Mouse (Mus musculus) heart, embryonic 12.5 days (tissue): ENCODE measurements around the gene Olfr55. TPM values are rescaled to one million over a fixed set of nuclear protein-coding genes. Genes with fewer than 3 reads are reported as not detected.
"Not testable (repeated sequence)": the region's sequence is repeated elsewhere in the genome, so short reads cannot be mapped to it uniquely, and the experiment has no call there.

Experiments used
- ATAC-seq: fragments of 200-750 bp; cut with Nextera tagmentation; 2 replicates; pipeline ENCODE4 v1.8.0; 2017; ENCODE audit warnings: moderate TSS enrichment, moderate library complexity; ENCODE audit not compliant: insufficient number of reproducible peaks, low FRiP score
- H3K27ac ChIP-seq: fragments of 300-500 bp; sonication (generic); 2 replicates; pipeline ENCODE4 v1.5.1; 2016; ENCODE audit warnings: mild to moderate bottlenecking, moderate library complexity; ENCODE audit not compliant: poor library complexity, severe bottlenecking
- H3K27me3 ChIP-seq: fragments of 300-500 bp; sonication (generic); replicated peaks from 2 replicates; pipeline ENCODE4 v1.6.1; 2016; ENCODE audit warnings: mild to moderate bottlenecking, moderate library complexity
- H3K36me3 ChIP-seq: fragments of 300-500 bp; sonication (generic); 2 replicates; pipeline ENCODE4 v1.6.1; 2016; ENCODE audit warnings: mild to moderate bottlenecking, moderate library complexity
- H3K4me1 ChIP-seq: fragments of 300-500 bp; sonication (generic); replicated peaks from 2 replicates; pipeline ENCODE4 v1.6.1; 2016; ENCODE audit warnings: mild to moderate bottlenecking
- H3K4me2 ChIP-seq: fragments of 300-500 bp; sonication (generic); 2 replicates; pipeline ENCODE4 v1.6.1; 2016; ENCODE audit warnings: mild to moderate bottlenecking, moderate library complexity
- H3K4me3 ChIP-seq: fragments of 300-500 bp; sonication (generic); 2 replicates; pipeline ENCODE4 v1.5.1; 2016; ENCODE audit warnings: mild to moderate bottlenecking
- H3K9ac ChIP-seq: fragments of 300-500 bp; sonication (generic); 2 replicates; pipeline ENCODE4 v1.6.1; 2016; ENCODE audit warnings: mild to moderate bottlenecking, moderate library complexity
- H3K9me3 ChIP-seq: fragments of 300-500 bp; sonication (generic); replicated peaks from 2 replicates; pipeline ENCODE4 v1.6.1; 2016; ENCODE audit warnings: mild to moderate bottlenecking, moderate library complexity
- WGBS: fragments of 180-500 bp; shearing (Covaris S2); methylation state at CpG from one replicate; pipeline ENCODE4 v1.1.7; 2016; 5-methylcytosine and 5-hydroxymethylcytosine counted together
- polyA plus RNA-seq: library from polyadenylated mRNA; unstranded; fragments of >200 nt; fragmentation: Nextera tagmentation; extraction: Ambion mirVana; gene quantifications from 2 replicates; pipeline ENCODE4 v1.2.1, GENCODE M21; 2016

Gene Olfr55
- polyA plus RNA-seq = not detected in 2 replicates

GRCm38 (mm10) chr17:33168147-33168546 lies at the start of gene Olfr55:
TSS of gene Olfr55 (plus strand) at chr17:33168447.
- H3K27me3 ChIP-seq, H3K27ac ChIP-seq, H3K4me1 ChIP-seq, ATAC-seq, H3K36me3 ChIP-seq, H3K9me3 ChIP-seq, H3K9ac ChIP-seq, H3K4me3 ChIP-seq, H3K4me2 ChIP-seq: not testable (repeated sequence)
- 73% methylated on average over 1 of the region's 1 CpGs for WGBS

- ATAC-seq = no peak
- no peaks in the 10 kb centered on the region for H3K4me1 ChIP-seq
- no peaks in the 10 kb centered on the region for H3K27me3 ChIP-seq
- peaks cover 4% of the 10 kb centered on the region; the same call in 1 of the 2 replicates for H3K9me3 ChIP-seq
- no peak overlapping the region for H3K4me2 ChIP-seq
- no peaks in the 10 kb centered on the region for H3K36me3 ChIP-seq
- no peak overlapping the region for H3K27ac ChIP-seq
- no peak overlapping the region for H3K4me3 ChIP-seq
- H3K9ac ChIP-seq = no peak overlapping the region
Measured at GRCm38 (mm10) chr17:33124546-33124945, 43.7 kb upstream of the Olfr55 start.

GRCm38 (mm10) chr17:33126257-33126656 lies 42.0 kb upstream of the Olfr55 start:
- 51% methylated on average over 2 of the region's 2 CpGs for WGBS
- Histone ChIP-seq H3K4me2 (no peak overlapping the region), H3K9me3 (peaks cover 4% of the 10 kb centered on the region; the same call in 1 of the 2 replicates), H3K27ac (no peak overlapping the region), H3K4me1 (no peaks in the 10 kb centered on the region), H3K4me3 (no peak overlapping the region), H3K9ac (no peak overlapping the region), H3K27me3 (no peaks in the 10 kb centered on the region), H3K36me3 (no peaks in the 10 kb centered on the region)
- no peak for ATAC-seq

GRCm38 (mm10) chr17:33139261-33139820 lies 28.9 kb upstream of the Olfr55 start, which contains the start of gene Morc2b:
TSS of gene Morc2b (minus strand) at chr17:33139683.
- H3K9ac ChIP-seq = no peak within 1 kb of the TSS
- H3K27ac ChIP-seq = no peak within 1 kb of the TSS
- no peaks in the 10 kb centered on the region for H3K36me3 ChIP-seq
- H3K4me1 ChIP-seq = no peaks in the 10 kb centered on the region
- ATAC-seq = no peak
- H3K9me3 ChIP-seq = peaks cover 13% of the 10 kb centered on the region; the same call in 1 of the 2 replicates
- no peaks in the 10 kb centered on the region for H3K27me3 ChIP-seq
- no peak within 1 kb of the TSS for H3K4me3 ChIP-seq
- no peak within 1 kb of the TSS for H3K4me2 ChIP-seq
- 65% methylated on average over 18 of the region's 18 CpGs for WGBS

GRCm38 (mm10) chr17:33191002-33191401 lies 22.8 kb downstream of the Olfr55 start, which contains the start of gene Olfr239:
TSS of gene Olfr239 (plus strand) at chr17:33191302.
- not testable (repeated sequence) for H3K27ac ChIP-seq, H3K4me2 ChIP-seq, H3K4me1 ChIP-seq, H3K4me3 ChIP-seq, H3K9me3 ChIP-seq, H3K9ac ChIP-seq, H3K27me3 ChIP-seq, H3K36me3 ChIP-seq, ATAC-seq
- WGBS = no CpG with 5 or more reads among the region's 2 CpGs

GRCm38 (mm10) chr17:33221590-33221989 lies 53.3 kb downstream of the Olfr55 start, which contains the start of gene Olfr1564:
TSS of gene Olfr1564 (minus strand) at chr17:33221690.
- H3K4me3 ChIP-seq = no peak within 1 kb of the TSS
- H3K27ac ChIP-seq = no peak within 1 kb of the TSS
- ATAC-seq = no peak
- no peaks in the 10 kb centered on the region for H3K4me1 ChIP-seq
- H3K36me3 ChIP-seq = no peaks in the 10 kb centered on the region
- no peak within 1 kb of the TSS for H3K9ac ChIP-seq
- H3K9me3 ChIP-seq = peaks cover 9% of the 10 kb centered on the region
- H3K27me3 ChIP-seq = no peaks in the 10 kb centered on the region
- no peak within 1 kb of the TSS for H3K4me2 ChIP-seq
- WGBS = 64% methylated on average over 2 of the region's 2 CpGs

Other genes with a start within 250 kb of the Olfr55 start
- gene Cyp4f13, start 221.0 kb upstream of the Olfr55 start, polyA plus RNA-seq = 9.7 and 10.9 TPM in 2 replicates
- 5.7 and 6.2 TPM in 2 replicates for gene Zfp472, start 202.6 kb upstream of the Olfr55 start, polyA plus RNA-seq
- gene Zfp952, start 175.3 kb upstream of the Olfr55 start, polyA plus RNA-seq = 6.7 and 8.0 TPM in 2 replicates
- gene Zfp763, start 135.0 kb upstream of the Olfr55 start, polyA plus RNA-seq = 6.5 and 6.7 TPM in 2 replicates
- not detected in 2 replicates for gene 4921501E09Rik, start 100.4 kb upstream of the Olfr55 start, polyA plus RNA-seq
- 4.4 and 4.7 TPM in 2 replicates for gene Zfp563, start 79.1 kb upstream of the Olfr55 start, polyA plus RNA-seq
- gene Morc2b, start 28.8 kb upstream of the Olfr55 start, polyA plus RNA-seq = not detected in 2 replicates
- gene Olfr239, start 22.9 kb downstream of the Olfr55 start, polyA plus RNA-seq = not detected in 2 replicates
- gene Olfr1564, start 53.2 kb downstream of the Olfr55 start, polyA plus RNA-seq = 0.05 TPM in 1 of 2 replicates, not detected in the other
- gene Zfp955a, start 86.7 kb downstream of the Olfr55 start, polyA plus RNA-seq = 13.0 and 15.3 TPM in 2 replicates
- gene Olfr63, start 96.2 kb downstream of the Olfr55 start, polyA plus RNA-seq = not detected in 2 replicates
- gene Zfp955b, start 121.1 kb downstream of the Olfr55 start, polyA plus RNA-seq = 8.8 and 9.2 TPM in 2 replicates
- 6.5 and 6.6 TPM in 2 replicates for gene Zfp81, start 190.4 kb downstream of the Olfr55 start, polyA plus RNA-seq
- gene Zfp101, start 226.2 kb downstream of the Olfr55 start, polyA plus RNA-seq = 8.0 and 8.1 TPM in 2 replicates